In the genomic region with DNA sequence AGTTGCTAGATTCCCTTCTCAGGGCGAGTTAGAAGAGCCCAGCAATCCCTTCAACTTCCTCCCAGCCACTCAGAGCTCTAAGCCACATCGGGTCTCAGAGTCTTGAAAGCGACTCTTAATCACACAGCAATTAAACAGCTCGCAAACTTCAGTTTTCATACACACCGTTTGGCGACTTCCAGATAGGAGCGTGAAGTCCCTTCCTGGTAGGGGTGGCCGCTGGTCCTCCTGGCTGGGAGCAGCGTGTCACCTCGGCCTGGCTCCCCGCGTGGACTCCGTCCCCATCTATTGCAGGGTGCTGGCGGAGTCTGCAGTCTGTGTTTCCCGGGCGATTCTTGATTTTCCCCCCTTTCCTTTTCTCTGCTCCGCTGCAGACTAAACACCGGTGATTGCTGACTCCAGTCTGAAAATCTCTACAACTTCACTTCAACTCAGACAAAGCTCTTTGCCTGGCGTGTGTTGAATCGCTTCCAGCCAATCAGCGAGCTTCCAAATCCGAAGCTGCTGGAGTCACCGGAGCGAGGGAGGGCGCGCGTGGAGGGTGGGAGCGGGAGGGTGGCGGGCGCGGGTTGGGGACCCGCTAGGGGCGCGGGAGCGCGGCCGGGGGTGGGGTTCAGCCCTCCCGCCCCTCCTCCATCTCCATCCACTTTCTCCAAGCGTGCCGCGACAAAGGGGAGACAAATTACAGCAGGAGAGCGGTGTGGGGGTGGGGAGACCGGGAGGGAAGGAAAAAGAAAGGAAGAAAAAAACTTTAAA, we compare ENCODE assay signal across 8 mouse cellular contexts. TPM values are rescaled to one million over a fixed set of nuclear protein-coding genes. Genes with fewer than 3 reads are reported as not detected.
DNase-seq lines count a peak whose midpoint lies in the region; ATAC-seq and TF ChIP-seq lines count a peak whose summit lies in the region.

Gene Pcdh18 (minus strand): TSS at position 456 of the 756 bp plus-strand sequence.

- peak within 1 kb of the TSS; percentile 81 for H3K4me2 ChIP-seq in forebrain, embryonic 15.5 days (replicated peaks)
- H3K4me2 ChIP-seq in lung, embryonic 16.5 days (ENCODE audit: low read depth, low read length) = peak within 1 kb of the TSS; percentile 63

- under 1% methylated on average over 42 of the region's 43 CpGs for WGBS in forebrain, embryonic 15.5 days
- WGBS in large intestine, adult 2 months = 1% methylated on average over 43 of the region's 43 CpGs
- under 1% methylated on average over 43 of the region's 43 CpGs for WGBS in lung, embryonic 16.5 days

- DNase-seq in heart, postnatal 14 days = peak; percentile 82 to 83
- peak; percentile 50 for DNase-seq in large intestine, adult 2 months (ENCODE audit: low read depth, low spot score)
- DNase-seq in right cerebral cortex, adult 18-20 months = peak; percentile 67
- no peak for DNase-seq in B cell, adult 2 months

- peak within 1 kb of the TSS; percentile 51 for H3K4me3 ChIP-seq in ES-Bruce4 (ENCODE audit: low read depth, low read length)
- H3K4me3 ChIP-seq in brown adipose tissue, adult 24 weeks (ENCODE audit: insufficient read depth, low read depth, low read length) = peak within 1 kb of the TSS; percentile 67
- peak within 1 kb of the TSS; percentile 67 for H3K4me3 ChIP-seq in forebrain, embryonic 15.5 days
- peak within 1 kb of the TSS; percentile 64 for H3K4me3 ChIP-seq in lung, embryonic 16.5 days (ENCODE audit: low read length)

- TF ChIP-seq POLR2A in ES-Bruce4 (IDR thresholded peaks at IDR 0.05; ENCODE audit: insufficient read depth, low read length) = no peak

- intact Hi-C loops in heart, postnatal 14 days (cut with DNase I) = loop anchor here (5.0 to 10.0 kb wide), 6 partner anchors 98 to 320 kb away; no protein-coding TSS in a partner anchor

- H3K36me3 ChIP-seq in ES-Bruce4 (ENCODE audit: control insufficient read depth, insufficient read depth, low read length, poor library complexity, severe bottlenecking) = no peaks in the 10 kb centered on the region
- H3K36me3 ChIP-seq in forebrain, embryonic 15.5 days = no peaks in the 10 kb centered on the region
- peaks cover 5% of the 10 kb centered on the region for H3K36me3 ChIP-seq in lung, embryonic 16.5 days (ENCODE audit: control insufficient read depth, insufficient read depth, low read length)

- no peaks in the 10 kb centered on the region for H3K4me1 ChIP-seq in ES-Bruce4 (ENCODE audit: control insufficient read depth, insufficient read depth, low read length)
- no peaks in the 10 kb centered on the region for H3K4me1 ChIP-seq in brown adipose tissue, adult 24 weeks (ENCODE audit: control insufficient read depth, insufficient read depth, insufficient read length, low read length)
- H3K4me1 ChIP-seq in forebrain, embryonic 15.5 days = peaks cover 48% of the 10 kb centered on the region
- peaks cover 14% of the 10 kb centered on the region for H3K4me1 ChIP-seq in lung, embryonic 16.5 days (replicated peaks; ENCODE audit: control insufficient read depth, insufficient read depth, low read length)

- H3K9me3 ChIP-seq in ES-Bruce4 (replicated peaks; ENCODE audit: control insufficient read depth, insufficient read depth, low read length, poor library complexity, severe bottlenecking) = no peaks in the 10 kb centered on the region
- H3K9me3 ChIP-seq in forebrain, embryonic 15.5 days = no peaks in the 10 kb centered on the region
- no peaks in the 10 kb centered on the region for H3K9me3 ChIP-seq in lung, embryonic 16.5 days (ENCODE audit: control insufficient read depth, low read length)

- peaks cover 4% of the 10 kb centered on the region for H3K27me3 ChIP-seq in ES-Bruce4 (ENCODE audit: control insufficient read depth, insufficient read depth, low read length, poor library complexity, severe bottlenecking)
- no peaks in the 10 kb centered on the region for H3K27me3 ChIP-seq in forebrain, embryonic 15.5 days
- no peaks in the 10 kb centered on the region for H3K27me3 ChIP-seq in lung, embryonic 16.5 days (ENCODE audit: control insufficient read depth, insufficient read depth, low read depth, low read length)

- TF ChIP-seq CTCF in ES-Bruce4 (IDR thresholded peaks at IDR 0.05; ENCODE audit: low read depth, low read length) = no peak

- no peak for TF ChIP-seq EP300 in ES-Bruce4 (IDR thresholded peaks at IDR 0.05; ENCODE audit: insufficient read depth, low read depth, low read length)

- peak within 1 kb of the TSS; percentile 55 for H3K9ac ChIP-seq in ES-Bruce4 (ENCODE audit: low read depth, poor library complexity, severe bottlenecking)
- H3K9ac ChIP-seq in forebrain, embryonic 15.5 days (replicated peaks) = peak within 1 kb of the TSS; percentile 54
- H3K9ac ChIP-seq in lung, embryonic 16.5 days (ENCODE audit: low read length) = peak within 1 kb of the TSS; percentile 73

- ATAC-seq in forebrain, embryonic 15.5 days (replicated peaks) = peak; percentile 88
- peak; percentile 95 for ATAC-seq in lung, embryonic 16.5 days (ENCODE audit: low read depth)

- H3K27ac ChIP-seq in ES-Bruce4 (ENCODE audit: insufficient read depth, low read length) = no peak within 1 kb of the TSS
- peak within 1 kb of the TSS; percentile 66 for H3K27ac ChIP-seq in brown adipose tissue, adult 24 weeks (replicated peaks; ENCODE audit: low read depth, low read length)
- peak within 1 kb of the TSS; percentile 89 for H3K27ac ChIP-seq in forebrain, embryonic 15.5 days (replicated peaks)
- peak within 1 kb of the TSS; percentile 94 for H3K27ac ChIP-seq in lung, embryonic 16.5 days (ENCODE audit: low read length)

RNA-seq across cellular contexts. Expression of gene Pcdh18, which starts in this region (rescaled TPM):
- 5.7 and 5.8 TPM in 2 replicates for polyA plus RNA-seq in ES-Bruce4 (2011; ENCODE audit: insufficient read depth, insufficient read length, low read depth, missing spikeins)
- polyA plus RNA-seq in brown adipose tissue, adult 24 weeks (2012; ENCODE audit: insufficient read depth, insufficient read length, missing spikeins) = 2.3 and 2.5 TPM in 2 replicates
- polyA plus RNA-seq in forebrain, embryonic 15.5 days (2015; fragmentation: Nextera tagmentation; extraction: Ambion mirVana) = 22.7 and 22.8 TPM in 2 replicates
- 1 to 10 TPM; 8.4 to 9.4 TPM for total RNA-seq in heart, postnatal 14 days (2021)
- polyA plus RNA-seq in large intestine, adult 2 months (2012; rRNA removed) = 0.94 and 2.0 TPM in 2 replicates
- polyA plus RNA-seq in lung, embryonic 16.5 days (2015; fragmentation: Nextera tagmentation; extraction: Ambion mirVana) = 46.8 and 56.7 TPM in 2 replicates

Comparison
In these comparisons a context has a peak if more than half of its experiments do, and no peak if none do; other contexts are left out.
1. DNase-seq: peak in heart, postnatal 14 days (2 of 2), large intestine, adult 2 months (single experiment) and right cerebral cortex, adult 18-20 months (single experiment); none in B cell, adult 2 months (0 of 2).
2. Peak in every context shown above with its lines, with median percentiles within 50 percentile points of each other: H3K4me3 ChIP-seq and H3K9ac ChIP-seq.